Mouse (Mus musculus): ENCODE measurements around the gene Pank4.

The Pank4 gene

DNA sequence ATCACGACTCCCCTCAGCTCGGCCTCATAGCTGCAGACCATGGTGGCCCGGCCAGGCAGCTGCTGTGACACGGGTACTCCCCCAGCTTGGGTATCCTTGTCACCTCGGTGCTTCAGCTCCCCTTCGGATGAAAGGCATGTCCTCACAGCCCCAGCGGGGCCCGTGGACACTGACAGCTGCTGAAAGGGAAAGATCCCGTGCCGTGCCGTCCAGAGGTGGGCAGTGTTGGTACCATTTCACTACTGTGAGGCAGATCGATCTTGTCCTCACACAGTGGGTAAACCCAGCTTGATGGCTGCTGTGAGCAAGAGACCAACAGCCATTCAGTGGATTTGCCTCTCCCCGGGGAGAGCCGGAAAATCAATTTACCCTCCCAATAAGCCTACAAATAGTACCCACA is 50.3 kb downstream of the Pank4 start:
- DNase-seq (ENCODE audit: low spot score), result no peak

GRCm38 (mm10) chr4:155014791-155015190 is 50.9 kb downstream of the Pank4 start:
- DNase-seq (ENCODE audit: low spot score), result no peak

DNA sequence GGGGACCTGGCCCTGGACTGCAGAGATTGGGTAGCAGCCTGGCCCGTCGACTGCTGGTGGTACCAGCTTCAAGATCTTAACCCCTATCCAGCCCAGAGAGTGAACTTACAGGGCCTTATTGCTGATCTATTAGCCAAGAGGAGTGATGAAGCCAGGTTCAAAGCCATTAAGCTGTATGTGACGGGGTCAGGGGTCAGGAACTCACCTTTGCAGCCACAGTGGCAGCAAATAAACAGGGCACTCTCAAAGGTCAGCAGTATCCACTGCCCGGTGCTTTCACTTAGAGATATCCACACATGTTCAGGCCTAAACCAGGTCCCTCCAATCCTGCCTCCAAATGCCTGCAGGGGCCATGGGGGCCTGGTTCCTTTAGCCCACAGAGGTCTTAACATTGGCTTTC is 51.6 kb downstream of the Pank4 start:
- no peak for DNase-seq (ENCODE audit: low spot score)

DNA sequence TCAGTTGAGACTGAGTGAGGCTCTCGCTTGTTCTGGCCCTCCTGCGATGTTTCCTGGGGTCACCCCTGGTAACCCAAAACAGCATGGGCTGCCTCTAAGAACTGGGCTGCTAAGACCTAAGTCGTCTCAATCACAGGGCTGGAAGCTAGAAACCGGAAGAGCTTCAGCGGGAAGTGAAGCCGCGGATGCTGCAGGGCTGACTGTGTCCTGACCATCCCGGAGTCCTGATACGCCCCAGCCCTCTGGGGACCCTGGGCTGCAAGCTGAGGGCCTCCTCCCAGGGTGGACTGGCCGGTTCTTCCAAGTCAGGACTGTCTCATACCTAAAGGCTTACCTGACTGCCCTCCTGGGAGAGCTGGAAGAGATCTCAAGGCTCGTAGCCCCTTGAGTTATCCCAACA is 52.9 kb downstream of the Pank4 start:
- no peak for DNase-seq (ENCODE audit: low spot score)

- no peak for DNase-seq (ENCODE audit: low spot score)
Observed at GRCm38 (mm10) chr4:155017253-155017878, 53.4 kb downstream of the Pank4 start.

- DNase-seq (ENCODE audit: low spot score), result no peak
Observed at GRCm38 (mm10) chr4:155018066-155018465, 54.1 kb downstream of the Pank4 start.

DNA sequence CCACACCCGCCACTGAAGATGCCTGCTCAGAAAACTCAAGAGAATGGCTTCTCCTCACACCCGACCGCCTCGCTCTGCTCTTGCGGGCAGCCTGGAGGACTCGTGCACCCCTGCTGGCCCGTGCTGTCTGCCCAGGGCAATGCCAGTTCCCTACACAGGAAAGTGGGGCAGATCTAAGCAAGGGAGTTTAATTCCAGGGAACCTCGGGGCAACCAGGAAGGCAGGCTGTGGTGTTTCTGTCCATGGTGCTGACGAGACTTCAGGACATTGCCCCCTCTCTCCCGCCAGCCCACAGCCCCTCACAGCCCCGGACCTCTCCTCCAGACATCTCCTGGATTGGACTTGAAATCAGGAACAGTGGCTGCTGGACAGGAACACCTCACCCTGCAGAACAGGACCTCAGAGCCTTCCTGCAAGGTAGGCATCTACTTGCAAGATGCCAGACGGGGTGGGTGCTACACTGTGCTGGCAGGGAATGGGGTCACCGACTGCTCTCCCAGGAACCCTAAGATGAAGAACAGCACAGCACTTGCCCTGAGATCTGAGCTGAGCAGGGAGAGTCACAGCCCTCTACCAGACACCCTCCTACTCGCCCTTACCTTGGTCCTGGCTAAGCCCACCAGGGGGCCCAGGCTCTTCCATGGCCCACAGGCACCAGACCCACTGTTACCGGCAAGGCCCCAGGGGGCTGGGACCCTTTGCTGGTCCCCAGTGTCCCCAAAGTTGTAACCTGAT is 54.8 kb downstream of the Pank4 start:
- no peak for DNase-seq (ENCODE audit: low spot score)

DNA sequence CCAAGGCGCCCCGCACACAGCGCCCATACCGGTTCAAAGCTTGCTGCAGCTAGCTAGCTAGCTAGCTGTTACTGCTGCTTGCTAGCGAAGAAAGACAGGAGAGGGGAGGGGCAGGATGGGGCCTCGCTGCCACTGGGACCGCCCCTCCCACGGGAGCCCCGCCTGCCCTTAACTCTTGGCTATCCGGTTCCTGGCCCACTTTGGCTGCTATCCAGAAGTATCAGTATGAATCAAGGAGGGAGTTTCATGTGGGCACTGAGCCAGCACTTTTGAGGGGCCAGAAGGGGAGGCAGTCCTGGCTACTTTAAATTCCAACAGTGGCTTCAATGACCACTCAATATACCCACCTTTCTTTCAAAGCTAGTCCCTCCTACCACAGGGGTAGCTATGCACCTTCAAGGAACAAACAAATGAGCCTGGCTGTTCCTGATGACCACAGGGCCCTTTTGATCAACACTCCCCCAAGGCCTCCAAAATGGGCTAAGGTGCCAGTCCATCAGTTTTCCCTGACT is 55.5 kb downstream of the Pank4 start:
- no peak for DNase-seq (ENCODE audit: low spot score)

DNA sequence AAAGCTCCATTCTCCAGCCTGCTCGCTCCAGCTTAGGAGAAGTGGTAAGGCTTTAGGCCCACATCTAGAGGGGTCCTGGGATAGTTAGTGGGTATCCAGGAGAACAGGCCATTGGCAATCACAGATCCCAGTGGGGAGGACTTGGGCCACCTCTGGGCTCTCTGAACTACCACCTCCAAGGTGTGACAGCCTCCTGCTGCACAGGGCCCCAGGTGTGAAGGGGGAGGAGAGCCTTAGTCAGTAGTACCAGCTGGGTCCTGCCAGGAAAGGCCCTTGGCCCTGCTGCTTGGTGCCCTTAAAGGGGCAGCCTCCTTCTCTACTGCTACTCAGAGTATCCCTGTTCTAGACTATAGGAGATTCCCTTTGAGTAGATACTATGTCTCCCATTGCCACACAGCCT is 56.2 kb downstream of the Pank4 start:
- DNase-seq (ENCODE audit: low spot score), result no peak

- no peak for DNase-seq (ENCODE audit: low spot score)
Observed at GRCm38 (mm10) chr4:155020813-155021212, 56.9 kb downstream of the Pank4 start.

DNA sequence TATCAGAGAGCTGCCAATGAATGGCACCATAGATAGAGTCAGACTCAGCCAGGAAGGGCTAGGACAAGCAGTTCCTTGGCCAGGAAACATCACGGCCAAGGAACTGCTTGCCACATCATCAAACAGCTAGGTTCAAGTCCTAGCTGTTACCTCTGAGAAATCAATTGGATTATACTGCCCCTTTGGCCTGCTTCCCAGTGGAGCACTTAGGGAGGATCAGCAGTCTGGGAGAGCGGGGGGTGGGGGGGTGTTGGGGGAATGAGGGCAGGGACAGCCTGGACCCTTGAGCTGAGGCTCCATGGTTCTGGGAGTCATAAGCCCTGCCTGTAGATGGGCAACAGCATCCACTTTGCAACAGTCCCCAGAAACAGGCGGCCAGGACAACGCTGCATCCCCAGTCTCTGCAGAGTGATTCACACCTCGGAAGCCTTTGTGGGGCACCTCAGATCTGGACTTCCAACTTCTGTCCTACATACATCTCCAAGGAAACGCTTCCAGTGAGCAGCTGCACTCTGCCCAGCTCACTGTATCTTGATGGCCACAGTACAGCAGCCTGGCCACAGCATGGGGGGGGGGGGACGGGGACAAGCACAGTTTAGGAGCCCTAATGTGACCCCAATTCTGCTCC is 58.4 kb downstream of the Pank4 start:
- DNase-seq (ENCODE audit: low spot score), result no peak

DNA sequence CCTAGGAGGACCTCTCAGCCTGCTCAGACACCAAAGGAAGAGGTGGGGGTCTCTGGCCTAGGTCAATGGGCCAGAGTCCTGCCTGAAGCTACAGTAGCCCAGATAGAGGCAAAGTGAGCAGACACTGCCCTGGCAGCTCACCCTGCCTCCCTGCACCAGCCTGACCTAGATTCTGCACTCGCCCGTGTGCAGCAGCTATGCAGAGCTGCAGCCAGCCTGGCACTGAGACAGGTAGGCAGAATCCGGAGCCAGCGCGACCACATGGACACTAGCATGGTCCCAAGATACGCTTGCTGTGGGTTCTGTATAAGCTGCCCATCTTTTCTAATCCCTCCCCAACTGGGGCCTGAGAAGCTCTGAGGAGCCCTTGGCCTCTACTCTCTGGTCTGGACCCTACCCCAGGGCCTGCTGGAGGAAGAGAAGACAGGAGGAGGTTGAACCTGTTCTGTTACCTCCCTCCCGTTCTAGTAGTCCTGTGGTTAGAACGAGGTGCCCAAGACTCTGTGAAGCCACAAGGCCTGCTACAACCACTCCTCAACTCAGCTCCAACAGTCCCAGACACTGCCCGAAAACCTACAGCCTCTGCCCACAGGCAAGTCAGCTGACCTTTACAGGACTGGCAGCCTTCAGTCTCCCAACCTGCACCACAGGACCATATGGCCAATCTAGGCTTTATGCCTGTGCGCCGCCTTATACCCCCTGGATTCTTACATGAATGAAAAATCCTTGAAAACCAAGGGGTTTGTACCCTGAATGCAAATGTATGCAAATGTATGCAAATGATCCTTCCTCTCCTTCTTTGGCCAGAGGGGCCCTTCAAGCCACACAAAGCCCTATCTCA is 60.5 kb downstream of the Pank4 start:
- no peak for DNase-seq (ENCODE audit: low spot score)

Data from urinary bladder, postnatal 10 days (tissue).